Mouse (Mus musculus) neural tube, embryonic 15.5 days (tissue): ENCODE data around the gene Spem1. TPM values are rescaled to one million over a fixed set of nuclear protein-coding genes. Genes with fewer than 3 reads are reported as not detected.

Experiments
- ATAC-seq: fragments of 200-750 bp; cut with Nextera tagmentation; 2 replicates; pipeline ENCODE4 v1.8.0; 2017; ENCODE audit warnings: mild to moderate bottlenecking, moderate TSS enrichment, moderate library complexity; ENCODE audit not compliant: low FRiP score
- H3K27ac ChIP-seq: fragments of 300-500 bp; sonication (generic); replicated peaks from 2 replicates; pipeline ENCODE4 v1.5.1; 2015; ENCODE audit warnings: mild to moderate bottlenecking, inconsistent platforms
- H3K27me3 ChIP-seq: fragments of 300-500 bp; sonication (generic); replicated peaks from 2 replicates; pipeline ENCODE4 v1.6.1; 2015; ENCODE audit warnings: inconsistent platforms
- H3K36me3 ChIP-seq: fragments of 300-500 bp; sonication (generic); 2 replicates; pipeline ENCODE4 v1.6.1; 2015; ENCODE audit warnings: inconsistent platforms
- H3K4me1 ChIP-seq: fragments of 300-500 bp; sonication (generic); 2 replicates; pipeline ENCODE4 v1.6.1; 2015; ENCODE audit warnings: inconsistent platforms
- H3K4me2 ChIP-seq: fragments of 300-500 bp; sonication (generic); 2 replicates; pipeline ENCODE4 v1.6.1; 2015; ENCODE audit warnings: inconsistent platforms, mild to moderate bottlenecking, moderate library complexity
- H3K4me3 ChIP-seq: fragments of 300-500 bp; sonication (generic); replicated peaks from 2 replicates; pipeline ENCODE4 v1.5.1; 2015; ENCODE audit warnings: mild to moderate bottlenecking, inconsistent platforms
- H3K9ac ChIP-seq: fragments of 300-500 bp; sonication (generic); replicated peaks from 2 replicates; pipeline ENCODE4 v1.6.1; 2015; ENCODE audit warnings: mild to moderate bottlenecking, inconsistent platforms
- H3K9me3 ChIP-seq: fragments of 300-500 bp; sonication (generic); replicated peaks from 2 replicates; pipeline ENCODE4 v1.6.1; 2016; ENCODE audit warnings: inconsistent platforms
- WGBS: fragments of 180-500 bp; shearing (Covaris S2); methylation state at CpG from one replicate; pipeline ENCODE4 v1.1.7; 2015; ENCODE audit warnings: mixed read lengths; 5-methylcytosine and 5-hydroxymethylcytosine counted together
- polyA plus RNA-seq: library from polyadenylated mRNA; unstranded; fragments of >200 nt; fragmentation: Nextera tagmentation; extraction: Ambion mirVana; gene quantifications from 2 replicates; pipeline ENCODE4 v1.2.1, GENCODE M21; 2015

The Spem1 gene
- polyA plus RNA-seq, 1 experiment from 2014 or later, result 0.29 TPM

GRCm38 (mm10) chr11:69804972-69805909 lies 16.7 kb downstream of the Spem1 start, which contains the start of gene Tmem102:
Gene Tmem102 (minus strand): TSS chr11:69805624.
- ATAC-seq, result no peak
- peak within 1 kb of the TSS; percentile 87 for H3K4me2 ChIP-seq
- peak within 1 kb of the TSS; percentile 11; the same call in 1 of the 2 replicates for H3K4me3 ChIP-seq
- H3K27ac ChIP-seq, result no peak within 1 kb of the TSS
- no peak within 1 kb of the TSS for H3K9ac ChIP-seq
- H3K36me3 ChIP-seq, result no peaks in the 10 kb centered on the region
- H3K27me3 ChIP-seq, result peaks cover 21% of the 10 kb centered on the region
- WGBS, result 5% methylated on average over 29 of the region's 29 CpGs
- H3K4me1 ChIP-seq, result peaks cover 52% of the 10 kb centered on the region
- H3K9me3 ChIP-seq, result no peaks in the 10 kb centered on the region

GRCm38 (mm10) chr11:69804652-69804940 lies 17.4 kb downstream of the Spem1 start:
- WGBS, result 6% methylated on average over 12 of the region's 12 CpGs
- H3K36me3 ChIP-seq, result no peaks in the 10 kb centered on the region
- peak overlapping the region; percentile 87 for H3K4me2 ChIP-seq
- ATAC-seq, result no peak
- peaks cover 21% of the 10 kb centered on the region for H3K27me3 ChIP-seq
- peak overlapping the region; percentile 11; the same call in 1 of the 2 replicates for H3K4me3 ChIP-seq
- H3K9me3 ChIP-seq, result no peaks in the 10 kb centered on the region
- no peak overlapping the region for H3K27ac ChIP-seq
- H3K9ac ChIP-seq, result no peak overlapping the region
- H3K4me1 ChIP-seq, result peaks cover 59% of the 10 kb centered on the region

GRCm38 (mm10) chr11:69803786-69804651 lies 18.0 kb downstream of the Spem1 start:
- Histone ChIP-seq H3K36me3 (no peaks in the 10 kb centered on the region), H3K9ac (peak overlapping the region; percentile 57), H3K27ac (peak overlapping the region; percentile 94), H3K9me3 (no peaks in the 10 kb centered on the region), H3K4me3 (peak overlapping the region; percentile 63), H3K4me1 (peaks cover 64% of the 10 kb centered on the region), H3K4me2 (peak overlapping the region; percentile 87), H3K27me3 (peaks cover 21% of the 10 kb centered on the region)
- ATAC-seq, result peak; percentile 14; the same call in 1 of the 2 replicates
- 1% methylated on average over 60 of the region's 60 CpGs for WGBS

GRCm38 (mm10) chr11:69803328-69803727 lies 18.7 kb downstream of the Spem1 start:
- peaks cover 21% of the 10 kb centered on the region for H3K27me3 ChIP-seq
- ATAC-seq, result no peak
- H3K9ac ChIP-seq, result peak overlapping the region; percentile 57
- H3K4me1 ChIP-seq, result peaks cover 67% of the 10 kb centered on the region
- 2% methylated on average over 12 of the region's 12 CpGs for WGBS
- peak overlapping the region; percentile 94 for H3K27ac ChIP-seq
- H3K4me2 ChIP-seq, result peak overlapping the region; percentile 87
- peak overlapping the region; percentile 63 for H3K4me3 ChIP-seq
- no peaks in the 10 kb centered on the region for H3K9me3 ChIP-seq
- no peaks in the 10 kb centered on the region for H3K36me3 ChIP-seq

- H3K4me3 ChIP-seq, result peak overlapping the region; percentile 63
- peak; percentile 32 for ATAC-seq
- H3K9ac ChIP-seq, result peak overlapping the region; percentile 57
- WGBS, result under 1% methylated on average over 33 of the region's 33 CpGs
- H3K4me1 ChIP-seq, result peaks cover 67% of the 10 kb centered on the region
- H3K27ac ChIP-seq, result peak overlapping the region; percentile 94
- peaks cover 25% of the 10 kb centered on the region for H3K27me3 ChIP-seq
- H3K4me2 ChIP-seq, result peak overlapping the region; percentile 87
- H3K36me3 ChIP-seq, result no peaks in the 10 kb centered on the region
- H3K9me3 ChIP-seq, result no peaks in the 10 kb centered on the region
These were observed 19.3 kb downstream of the Spem1 start for GRCm38 (mm10) chr11:69802648-69803105.

- no peak for ATAC-seq
- H3K9ac ChIP-seq, result peak within 1 kb of the TSS; percentile 57
- H3K4me2 ChIP-seq, result peak within 1 kb of the TSS; percentile 87
- no peaks in the 10 kb centered on the region for H3K36me3 ChIP-seq
- H3K4me3 ChIP-seq, result peak within 1 kb of the TSS; percentile 63
- no peaks in the 10 kb centered on the region for H3K9me3 ChIP-seq
- H3K27ac ChIP-seq, result peak within 1 kb of the TSS; percentile 94
- under 1% methylated on average over 33 of the region's 33 CpGs for WGBS
- H3K27me3 ChIP-seq, result peaks cover 31% of the 10 kb centered on the region
- peaks cover 67% of the 10 kb centered on the region for H3K4me1 ChIP-seq
These were observed 20.5 kb downstream of the Spem1 start, which contains the start of gene Fgf11 for GRCm38 (mm10) chr11:69801379-69801977. Gene Fgf11 (minus strand): TSS chr11:69801857.

- H3K4me3 ChIP-seq, result peak overlapping the region; percentile 63
- 1% methylated on average over 36 of the region's 36 CpGs for WGBS
- peak overlapping the region; percentile 87 for H3K4me2 ChIP-seq
- peaks cover 71% of the 10 kb centered on the region for H3K4me1 ChIP-seq
- ATAC-seq, result peak; percentile 82
- H3K27ac ChIP-seq, result peak overlapping the region; percentile 94
- no peaks in the 10 kb centered on the region for H3K9me3 ChIP-seq
- peaks cover 28% of the 10 kb centered on the region for H3K27me3 ChIP-seq
- no peaks in the 10 kb centered on the region for H3K36me3 ChIP-seq
- peak overlapping the region; percentile 57 for H3K9ac ChIP-seq
These were observed 21.4 kb downstream of the Spem1 start for GRCm38 (mm10) chr11:69800392-69801197.

- peak; percentile 12; the same call in 1 of the 2 replicates for ATAC-seq
- Histone ChIP-seq H3K4me1 (peaks cover 71% of the 10 kb centered on the region), H3K27me3 (peaks cover 24% of the 10 kb centered on the region), H3K9ac (peak overlapping the region; percentile 57), H3K4me3 (peak overlapping the region; percentile 63), H3K27ac (peak overlapping the region; percentile 94), H3K9me3 (no peaks in the 10 kb centered on the region), H3K4me2 (peak overlapping the region; percentile 87), H3K36me3 (no peaks in the 10 kb centered on the region)
- WGBS, result 0% methylated on average over 11 of the region's 11 CpGs
These were observed 21.9 kb downstream of the Spem1 start for GRCm38 (mm10) chr11:69800138-69800391.

- Histone ChIP-seq H3K9me3 (no peaks in the 10 kb centered on the region), H3K4me2 (peak overlapping the region; percentile 87), H3K36me3 (no peaks in the 10 kb centered on the region), H3K4me3 (peak overlapping the region; percentile 63), H3K4me1 (peaks cover 68% of the 10 kb centered on the region), H3K27ac (peak overlapping the region; percentile 94), H3K27me3 (peaks cover 22% of the 10 kb centered on the region), H3K9ac (peak overlapping the region; percentile 57)
- no peak for ATAC-seq
- 13% methylated on average over 12 of the region's 12 CpGs for WGBS
These were observed 22.4 kb downstream of the Spem1 start for GRCm38 (mm10) chr11:69799394-69800137.

GRCm38 (mm10) chr11:69797924-69798323 lies 24.1 kb downstream of the Spem1 start:
- Histone ChIP-seq H3K9me3 (no peaks in the 10 kb centered on the region), H3K27me3 (peaks cover 30% of the 10 kb centered on the region), H3K36me3 (no peaks in the 10 kb centered on the region), H3K9ac (no peak overlapping the region), H3K27ac (no peak overlapping the region), H3K4me2 (no peak overlapping the region), H3K4me1 (peaks cover 52% of the 10 kb centered on the region), H3K4me3 (no peak overlapping the region)
- no peak for ATAC-seq
- WGBS, result 81% methylated on average over 7 of the region's 7 CpGs
